Mouse (Mus musculus): ENCODE measurements around the gene Mbl1. TPM values are rescaled to one million over a fixed set of nuclear protein-coding genes. Genes with fewer than 3 reads are reported as not detected.

The Mbl1 gene
- polyA plus RNA-seq (2015; fragmentation: Nextera tagmentation; extraction: Ambion mirVana), result not detected in 2 replicates

- Histone ChIP-seq H3K9ac (no peak within 1 kb of the TSS), H3K27me3 (no peaks in the 10 kb centered on the region), H3K4me3 (no peak within 1 kb of the TSS), H3K4me1 (no peaks in the 10 kb centered on the region), H3K36me3 (no peaks in the 10 kb centered on the region), H3K9me3 (no peaks in the 10 kb centered on the region), H3K4me2 (replicated peaks) (no peak within 1 kb of the TSS), H3K27ac (no peak within 1 kb of the TSS)
- no peak for ATAC-seq (ENCODE audit: low FRiP score, low read depth)
- 82% methylated on average over 7 of the region's 7 CpGs for WGBS
Measured at GRCm38 (mm10) chr14:41151220-41151898, at the start of gene Mbl1. Gene Mbl1, plus strand, starts transcription at chr14:41151458.

GRCm38 (mm10) chr14:41102269-41102668 is 49.0 kb upstream of the Mbl1 start:
- Histone ChIP-seq H3K36me3 (no peaks in the 10 kb centered on the region), H3K4me3 (no peak overlapping the region), H3K4me2 (replicated peaks) (no peak overlapping the region), H3K27ac (no peak overlapping the region), H3K9ac (no peak overlapping the region), H3K9me3 (no peaks in the 10 kb centered on the region), H3K4me1 (no peaks in the 10 kb centered on the region; the same call in 1 of the 2 replicates), H3K27me3 (no peaks in the 10 kb centered on the region)
- ATAC-seq (ENCODE audit: low FRiP score, low read depth), result no peak
- WGBS, result 81% methylated on average over 2 of the region's 2 CpGs

GRCm38 (mm10) chr14:41104853-41105444 is 46.3 kb upstream of the Mbl1 start, which contains the start of gene Mat1a:
Gene Mat1a, plus strand, starts transcription at chr14:41105035.
- no peaks in the 10 kb centered on the region for H3K4me1 ChIP-seq
- no peak within 1 kb of the TSS for H3K4me2 ChIP-seq (replicated peaks)
- no peak within 1 kb of the TSS for H3K9ac ChIP-seq
- no peaks in the 10 kb centered on the region for H3K9me3 ChIP-seq
- no peaks in the 10 kb centered on the region for H3K36me3 ChIP-seq
- H3K27ac ChIP-seq, result no peak within 1 kb of the TSS
- no peak for ATAC-seq (ENCODE audit: low FRiP score, low read depth)
- H3K4me3 ChIP-seq, result no peak within 1 kb of the TSS
- 68% methylated on average over 10 of the region's 10 CpGs for WGBS
- H3K27me3 ChIP-seq, result no peaks in the 10 kb centered on the region

- no peak overlapping the region for H3K4me2 ChIP-seq (replicated peaks)
- 86% methylated on average over 7 of the region's 7 CpGs for WGBS
- H3K4me1 ChIP-seq, result no peaks in the 10 kb centered on the region
- no peak overlapping the region for H3K4me3 ChIP-seq
- no peaks in the 10 kb centered on the region for H3K27me3 ChIP-seq
- H3K9ac ChIP-seq, result no peak overlapping the region
- no peak overlapping the region for H3K27ac ChIP-seq
- H3K36me3 ChIP-seq, result no peaks in the 10 kb centered on the region
- ATAC-seq (ENCODE audit: low FRiP score, low read depth), result no peak
- no peaks in the 10 kb centered on the region for H3K9me3 ChIP-seq
Measured at GRCm38 (mm10) chr14:41111031-41111668, 40.1 kb upstream of the Mbl1 start.

DNA sequence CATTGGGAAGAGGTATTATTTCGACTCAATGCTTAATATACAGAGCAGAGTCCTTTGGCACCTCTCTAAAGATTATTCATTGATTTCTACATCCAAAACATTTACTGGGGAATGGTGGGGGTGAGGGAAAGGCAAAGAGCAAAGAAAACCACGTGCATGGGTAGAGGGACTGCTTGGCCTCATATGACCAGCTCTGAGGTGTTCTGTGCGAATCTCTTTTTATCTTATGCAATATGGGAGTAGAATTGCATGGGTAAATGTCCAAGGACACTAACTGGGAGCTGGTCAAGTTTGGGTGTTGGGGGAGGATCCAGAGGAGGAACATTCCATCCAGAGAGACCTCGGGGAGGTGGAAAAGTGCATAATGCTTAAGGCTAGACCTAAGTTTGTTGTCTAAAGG is 38.3 kb upstream of the Mbl1 start:
- no peak overlapping the region for H3K9ac ChIP-seq
- no peaks in the 10 kb centered on the region for H3K9me3 ChIP-seq
- no peak overlapping the region for H3K4me2 ChIP-seq (replicated peaks)
- H3K27me3 ChIP-seq, result no peaks in the 10 kb centered on the region
- no peak for ATAC-seq (ENCODE audit: low FRiP score, low read depth)
- WGBS, result 78% methylated on average over 4 of the region's 4 CpGs
- no peaks in the 10 kb centered on the region for H3K4me1 ChIP-seq
- H3K36me3 ChIP-seq, result no peaks in the 10 kb centered on the region
- H3K4me3 ChIP-seq, result no peak overlapping the region
- H3K27ac ChIP-seq, result no peak overlapping the region

DNA sequence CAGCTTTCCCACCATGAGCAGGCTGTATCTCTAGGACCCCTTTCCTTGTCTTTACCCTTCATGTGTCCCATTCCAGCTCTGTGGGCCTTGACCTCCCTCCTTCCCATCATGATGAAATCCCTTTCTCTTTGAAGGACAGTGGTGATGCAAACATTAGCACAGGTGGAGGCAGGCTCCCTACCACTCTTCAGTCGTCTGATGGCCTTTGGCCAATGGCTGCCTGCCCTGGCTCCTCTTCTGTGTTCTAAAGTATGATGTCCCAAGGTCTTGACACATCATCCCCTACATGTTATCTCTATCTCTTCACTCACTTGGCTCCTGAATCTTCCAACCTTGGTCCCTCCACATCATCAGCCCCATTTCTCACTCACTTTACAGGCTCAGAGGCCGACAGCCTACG is 35.0 kb upstream of the Mbl1 start:
- Histone ChIP-seq H3K27ac (no peak overlapping the region), H3K4me1 (no peaks in the 10 kb centered on the region), H3K4me2 (replicated peaks) (no peak overlapping the region), H3K4me3 (no peak overlapping the region), H3K9ac (no peak overlapping the region), H3K27me3 (no peaks in the 10 kb centered on the region), H3K36me3 (no peaks in the 10 kb centered on the region), H3K9me3 (no peaks in the 10 kb centered on the region)
- no peak for ATAC-seq (ENCODE audit: low FRiP score, low read depth)
- 78% methylated on average over 3 of the region's 3 CpGs for WGBS

DNA sequence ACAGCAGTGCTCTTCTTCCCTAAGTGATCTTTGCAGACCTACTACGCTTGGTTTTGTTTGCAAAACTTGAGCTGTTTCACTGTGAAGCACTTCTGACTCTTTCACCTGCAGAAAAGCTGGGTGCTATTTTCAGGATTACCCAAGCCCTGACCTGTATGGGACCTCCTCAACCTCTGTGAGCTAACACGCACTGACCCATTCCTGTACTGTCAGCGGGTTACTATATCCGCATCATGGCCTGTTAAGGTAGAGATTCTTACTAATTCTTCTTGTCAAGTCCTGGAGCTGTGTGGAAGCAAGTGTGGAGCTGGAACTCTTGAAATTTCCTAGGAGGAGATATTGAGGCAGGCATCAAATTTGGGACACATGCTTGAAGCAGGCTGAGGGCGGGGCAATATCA is 26.6 kb upstream of the Mbl1 start:
- Histone ChIP-seq H3K4me2 (replicated peaks) (no peak overlapping the region), H3K4me3 (no peak overlapping the region), H3K27ac (no peak overlapping the region), H3K9me3 (no peaks in the 10 kb centered on the region), H3K9ac (no peak overlapping the region), H3K27me3 (no peaks in the 10 kb centered on the region), H3K36me3 (no peaks in the 10 kb centered on the region), H3K4me1 (no peaks in the 10 kb centered on the region)
- no peak for ATAC-seq (ENCODE audit: low FRiP score, low read depth)
- 86% methylated on average over 5 of the region's 5 CpGs for WGBS

GRCm38 (mm10) chr14:41127997-41128396 is 23.3 kb upstream of the Mbl1 start:
- no peak overlapping the region for H3K27ac ChIP-seq
- H3K9me3 ChIP-seq, result no peaks in the 10 kb centered on the region
- no peaks in the 10 kb centered on the region for H3K36me3 ChIP-seq
- H3K9ac ChIP-seq, result no peak overlapping the region
- ATAC-seq (ENCODE audit: low FRiP score, low read depth), result peak; percentile 19; the same call in 1 of the 2 replicates
- H3K4me1 ChIP-seq, result no peaks in the 10 kb centered on the region
- WGBS, result 18% methylated on average over 4 of the region's 4 CpGs
- H3K27me3 ChIP-seq, result no peaks in the 10 kb centered on the region
- no peak overlapping the region for H3K4me3 ChIP-seq
- H3K4me2 ChIP-seq (replicated peaks), result no peak overlapping the region

DNA sequence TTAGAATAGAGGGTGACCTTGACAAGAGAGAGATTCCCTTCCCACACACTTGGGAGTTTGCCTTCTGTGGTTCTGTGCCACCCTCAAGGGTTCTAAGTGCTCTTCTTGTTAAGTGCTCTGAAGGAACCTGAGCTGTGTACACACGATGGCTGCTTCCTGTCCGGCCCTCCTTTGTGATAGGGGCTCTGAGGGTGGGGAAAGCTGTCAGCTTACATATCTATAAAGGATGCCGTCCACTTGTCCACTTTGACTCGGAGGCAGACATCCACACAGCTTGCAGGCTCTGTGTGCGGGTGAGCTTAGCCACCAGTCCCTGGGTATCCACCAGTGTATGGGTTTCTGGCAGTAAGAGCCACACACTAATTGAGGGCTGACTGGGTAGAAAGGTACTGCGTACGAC is 19.7 kb upstream of the Mbl1 start, which contains the start of gene Sftpa1:
Sftpa1 (plus strand) TSS at position 243 of the 400 bp plus-strand sequence.
- ATAC-seq (ENCODE audit: low FRiP score, low read depth), result no peak
- 82% methylated on average over 7 of the region's 7 CpGs for WGBS

DNA sequence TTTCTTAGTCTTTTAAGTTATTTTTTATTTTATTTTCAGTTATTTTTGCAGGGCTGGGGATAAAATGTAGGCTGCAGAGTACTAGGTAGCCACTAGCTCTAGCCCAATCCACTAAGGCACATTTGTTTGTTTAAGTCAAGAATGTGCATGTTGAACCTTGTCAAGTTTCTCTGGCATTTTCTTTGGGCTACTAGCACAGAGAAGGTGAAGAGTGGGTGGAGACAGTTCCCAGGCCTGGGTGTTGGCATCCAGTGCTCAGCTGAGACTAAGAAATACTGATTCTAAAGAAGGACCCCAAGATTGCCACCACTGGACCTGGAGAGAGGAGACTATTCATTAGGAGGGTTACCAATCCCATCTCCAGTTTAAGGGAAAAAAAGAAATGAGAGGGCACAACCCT is 14.3 kb upstream of the Mbl1 start:
- H3K36me3 ChIP-seq, result no peaks in the 10 kb centered on the region
- no peak overlapping the region for H3K27ac ChIP-seq
- no peaks in the 10 kb centered on the region for H3K27me3 ChIP-seq
- no peaks in the 10 kb centered on the region for H3K9me3 ChIP-seq
- no peaks in the 10 kb centered on the region for H3K4me1 ChIP-seq
- H3K9ac ChIP-seq, result no peak overlapping the region
- H3K4me2 ChIP-seq (replicated peaks), result no peak overlapping the region
- ATAC-seq (ENCODE audit: low FRiP score, low read depth), result no peak
- no peak overlapping the region for H3K4me3 ChIP-seq

More for the DNA sequence above, 19.7 kb upstream of the Mbl1 start, which contains the start of gene Sftpa1:
- Histone ChIP-seq H3K36me3 (no peaks in the 10 kb centered on the region), H3K27ac (no peak within 1 kb of the TSS), H3K4me2 (replicated peaks) (no peak within 1 kb of the TSS), H3K9me3 (no peaks in the 10 kb centered on the region), H3K4me3 (no peak within 1 kb of the TSS), H3K4me1 (no peaks in the 10 kb centered on the region), H3K27me3 (no peaks in the 10 kb centered on the region), H3K9ac (no peak within 1 kb of the TSS)

- Histone ChIP-seq H3K4me2 (replicated peaks) (no peak overlapping the region), H3K4me3 (no peak overlapping the region), H3K9ac (no peak overlapping the region), H3K9me3 (no peaks in the 10 kb centered on the region), H3K36me3 (no peaks in the 10 kb centered on the region), H3K27ac (no peak overlapping the region), H3K4me1 (no peaks in the 10 kb centered on the region), H3K27me3 (no peaks in the 10 kb centered on the region)
- 88% methylated on average over 1 of the region's 1 CpGs for WGBS
- no peak for ATAC-seq (ENCODE audit: low FRiP score, low read depth)
Measured at GRCm38 (mm10) chr14:41140686-41141085, 10.6 kb upstream of the Mbl1 start.

DNA sequence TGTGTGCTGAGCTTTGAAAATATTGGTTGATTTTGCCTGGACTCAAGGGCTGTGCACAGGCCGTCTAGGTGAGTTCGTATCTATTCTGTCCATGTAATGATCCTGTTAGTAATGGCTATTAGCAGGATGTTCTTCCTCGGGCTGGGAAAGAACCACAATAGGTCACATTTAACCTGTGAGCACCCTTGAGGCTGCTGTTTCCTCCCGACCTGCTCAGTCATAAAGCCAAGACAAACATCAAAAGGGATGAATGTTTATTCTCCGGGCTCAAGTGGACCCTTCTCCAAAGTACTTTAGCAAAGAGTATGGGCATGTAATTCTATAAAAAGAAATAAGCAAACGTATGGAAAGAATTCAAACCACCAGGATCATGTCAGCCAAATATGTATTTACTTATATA is 5.2 kb upstream of the Mbl1 start:
- Histone ChIP-seq H3K36me3 (no peaks in the 10 kb centered on the region), H3K9me3 (no peaks in the 10 kb centered on the region), H3K27ac (no peak overlapping the region), H3K4me2 (replicated peaks) (no peak overlapping the region), H3K4me1 (no peaks in the 10 kb centered on the region), H3K27me3 (no peaks in the 10 kb centered on the region), H3K4me3 (no peak overlapping the region), H3K9ac (no peak overlapping the region)
- WGBS, result 67% methylated on average over 6 of the region's 6 CpGs
- ATAC-seq (ENCODE audit: low FRiP score, low read depth), result no peak
